Mouse (Mus musculus): ENCODE measurements around the gene Lrrc27.

GRCm38 (mm10) chr7:139271871-139272270 is 59.1 kb downstream of the Lrrc27 start:
- no peak for TF ChIP-seq POLR2A (IDR thresholded peaks at IDR 0.05; ENCODE audit: borderline replicate concordance, insufficient read depth, low read length)
- no peak for TF ChIP-seq CTCF (IDR thresholded peaks at IDR 0.05; ENCODE audit: borderline replicate concordance, insufficient read depth, low read depth, low read length)

Measured in cerebellum, adult 2 months (tissue).